Mouse (Mus musculus): ENCODE measurements around the gene Kif21b.

Kif21b gene

GRCm38 (mm10) chr1:136130951-136131558 is at the start of gene Kif21b:
TSS of gene Kif21b (plus strand) at chr1:136131389.
- WGBS = under 1% methylated on average over 42 of the region's 42 CpGs

GRCm38 (mm10) chr1:136085988-136086685 is 45.1 kb upstream of the Kif21b start:
- 89% methylated on average over 3 of the region's 3 CpGs for WGBS

- 52% methylated on average over 9 of the region's 9 CpGs for WGBS
These were observed 41.6 kb upstream of the Kif21b start for GRCm38 (mm10) chr1:136089368-136090165.

- WGBS = 85% methylated on average over 3 of the region's 3 CpGs
These were observed 37.5 kb upstream of the Kif21b start for GRCm38 (mm10) chr1:136093726-136094125.

- WGBS = 68% methylated on average over 5 of the region's 5 CpGs
These were observed 36.4 kb upstream of the Kif21b start for GRCm38 (mm10) chr1:136094807-136095206.

GRCm38 (mm10) chr1:136102094-136102493 is 29.1 kb upstream of the Kif21b start:
- 83% methylated on average over 4 of the region's 4 CpGs for WGBS

GRCm38 (mm10) chr1:136102551-136102950 is 28.6 kb upstream of the Kif21b start:
- WGBS = 88% methylated on average over 3 of the region's 3 CpGs

GRCm38 (mm10) chr1:136102981-136103380 is 28.2 kb upstream of the Kif21b start:
- 44% methylated on average over 2 of the region's 2 CpGs for WGBS

- WGBS = 80% methylated on average over 7 of the region's 7 CpGs
These were observed 27.5 kb upstream of the Kif21b start for GRCm38 (mm10) chr1:136103696-136104095.

- 74% methylated on average over 4 of the region's 4 CpGs for WGBS
These were observed 26.4 kb upstream of the Kif21b start for GRCm38 (mm10) chr1:136104741-136105140.

- 41% methylated on average over 2 of the region's 2 CpGs for WGBS
These were observed 21.7 kb upstream of the Kif21b start for GRCm38 (mm10) chr1:136109464-136109863.

GRCm38 (mm10) chr1:136116183-136116582 is 15.0 kb upstream of the Kif21b start:
- 24% methylated on average over 3 of the region's 3 CpGs for WGBS

GRCm38 (mm10) chr1:136117069-136117468 is 14.1 kb upstream of the Kif21b start:
- 86% methylated on average over 9 of the region's 9 CpGs for WGBS

GRCm38 (mm10) chr1:136118875-136119274 is 12.3 kb upstream of the Kif21b start:
- 38% methylated on average over 8 of the region's 8 CpGs for WGBS

GRCm38 (mm10) chr1:136119571-136120262 is 11.5 kb upstream of the Kif21b start:
- WGBS = 70% methylated on average over 7 of the region's 7 CpGs

GRCm38 (mm10) chr1:136120263-136120603 is 11.0 kb upstream of the Kif21b start:
- WGBS = 89% methylated on average over 1 of the region's 1 CpGs

GRCm38 (mm10) chr1:136120785-136121184 is 10.4 kb upstream of the Kif21b start:
- 71% methylated on average over 6 of the region's 6 CpGs for WGBS

GRCm38 (mm10) chr1:136122030-136122429 is 9.2 kb upstream of the Kif21b start:
- WGBS = 91% methylated on average over 8 of the region's 8 CpGs

GRCm38 (mm10) chr1:136126159-136126765 is 4.9 kb upstream of the Kif21b start:
- WGBS = 82% methylated on average over 10 of the region's 10 CpGs

GRCm38 (mm10) chr1:136126895-136127294 is 4.3 kb upstream of the Kif21b start:
- WGBS = 44% methylated on average over 10 of the region's 10 CpGs

- 36% methylated on average over 3 of the region's 3 CpGs for WGBS
These were observed 3.3 kb upstream of the Kif21b start for GRCm38 (mm10) chr1:136127856-136128255.

GRCm38 (mm10) chr1:136128416-136128815 is 2.8 kb upstream of the Kif21b start:
- 33% methylated on average over 5 of the region's 5 CpGs for WGBS

Data from cerebral cortex, adult 2 months (tissue).